Mouse (Mus musculus) adrenal gland, postnatal 4 days (tissue): ENCODE data around the gene Kctd21. TPM values are rescaled to one million over a fixed set of nuclear protein-coding genes. Genes with fewer than 3 reads are reported as not detected.

Experiments used
- DNase-seq, 2 experiments: peaks; one replicate each; pipeline ENCODE4 v3.0.0; 2021 to 2022; ENCODE audit warnings: low spot score in 2 of 2, mixed read lengths in 2 of 2
- total RNA-seq, 2 experiments: library from RNA; stranded (reverse); gene quantifications; 2 replicates each; pipeline ENCODE4 v1.2.3; 2021

The Kctd21 gene
- total RNA-seq, 2 experiments from 2014 or later, result 2.2 to 3.3 TPM

GRCm38 (mm10) chr7:97315656-97316055, 16.5 kb upstream of the Kctd21 start:
- DNase-seq, result no peak

GRCm38 (mm10) chr7:97317706-97318105, 14.4 kb upstream of the Kctd21 start:
- no peak for DNase-seq

GRCm38 (mm10) chr7:97324342-97324741, 7.8 kb upstream of the Kctd21 start:
- no peak for DNase-seq

- DNase-seq, result no peak
Observed at GRCm38 (mm10) chr7:97325156-97325985, 6.8 kb upstream of the Kctd21 start.

GRCm38 (mm10) chr7:97327376-97327775, 4.8 kb upstream of the Kctd21 start:
- no peak for DNase-seq

- no peak for DNase-seq
Observed at GRCm38 (mm10) chr7:97328891-97329588, 3.1 kb upstream of the Kctd21 start.

- no peak for DNase-seq
Observed at GRCm38 (mm10) chr7:97329676-97330075, 2.5 kb upstream of the Kctd21 start.

- no peak for DNase-seq
Observed at GRCm38 (mm10) chr7:97330931-97331645, 1.0 kb upstream of the Kctd21 start.

GRCm38 (mm10) chr7:97332667-97333041, 527 bp downstream of the Kctd21 start:
- DNase-seq, result no peak

- no peak for DNase-seq
Observed at GRCm38 (mm10) chr7:97333113-97333898, 1.2 kb downstream of the Kctd21 start.

- DNase-seq, result no peak
Observed at GRCm38 (mm10) chr7:97334406-97334805, 2.3 kb downstream of the Kctd21 start.

GRCm38 (mm10) chr7:97336678-97337077, 4.6 kb downstream of the Kctd21 start:
- no peak for DNase-seq

- DNase-seq, result no peak
Observed at GRCm38 (mm10) chr7:97338593-97338992, 6.5 kb downstream of the Kctd21 start.

- DNase-seq, result no peak
Observed at GRCm38 (mm10) chr7:97339623-97340022, 7.5 kb downstream of the Kctd21 start.

GRCm38 (mm10) chr7:97340907-97341849, 9.1 kb downstream of the Kctd21 start:
- no peak for DNase-seq

- no peak for DNase-seq
Observed at GRCm38 (mm10) chr7:97342961-97343360, 10.8 kb downstream of the Kctd21 start.

GRCm38 (mm10) chr7:97344655-97345054, 12.5 kb downstream of the Kctd21 start:
- DNase-seq, result no peak

GRCm38 (mm10) chr7:97345229-97345871, 13.2 kb downstream of the Kctd21 start:
- DNase-seq, result no peak

GRCm38 (mm10) chr7:97346111-97346821, 14.1 kb downstream of the Kctd21 start:
- no peak for DNase-seq
